Mouse (Mus musculus) kidney, adult 2 months (tissue): ENCODE results near the gene Gm49673.
"Not testable (repeated sequence)": the region's sequence is repeated elsewhere in the genome, so short reads cannot be mapped to it uniquely, and the experiment has no call there.

ENCODE experiments used
- CTCF ChIP-seq: fragments of 200-500 bp; conservative IDR thresholded peaks from 2 replicates; pipeline ENCODE4 v1.5.1; 2011; ENCODE audit warnings: low read depth, mild to moderate bottlenecking, control low read depth, low read length, moderate library complexity, mixed read lengths; ENCODE audit not compliant: insufficient read depth, insufficient read length
- POLR2A ChIP-seq: fragments of 200-500 bp; IDR thresholded peaks from one replicate; pipeline ENCODE4 v1.6.1; 2011; ENCODE audit warnings: low read depth, low read length, control low read depth

DNA sequence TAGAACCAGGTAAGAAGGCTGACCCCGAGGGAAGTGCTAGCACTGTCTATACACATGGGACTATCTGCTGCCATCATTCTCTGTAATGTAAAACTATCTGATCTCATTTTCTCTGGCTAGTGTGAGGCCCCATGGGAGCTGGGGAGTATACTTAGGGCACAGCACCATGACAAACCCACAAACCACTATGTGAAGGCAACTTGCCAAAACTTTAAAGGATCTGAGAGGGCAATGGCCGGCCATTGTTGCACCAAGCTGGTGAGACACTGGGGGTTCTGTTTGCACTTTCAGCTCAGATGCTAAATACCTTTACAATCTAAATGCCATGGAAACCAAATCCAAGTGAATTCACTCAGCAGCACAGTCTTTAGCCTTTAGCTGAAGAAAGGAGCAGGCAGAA is 77.7 kb downstream of the Gm49673 start:
- not testable (repeated sequence) for TF ChIP-seq CTCF, POLR2A
